Mouse (Mus musculus) megakaryocyte, embryonic 14.5 days (primary cell): ENCODE measurements at regions not wholly inside any gene's neighbourhood (a gene's known extent, or its start where the extent isn't known, plus 50 kb on each side); places are given as distances from the start of the nearest gene placed in this dataset.

Experiments used
- H3K27me3 ChIP-seq: replicated peaks from 2 replicates; pipeline ENCODE3; 2012; ENCODE audit warnings: inconsistent platforms
- H3K36me3 ChIP-seq: replicated peaks from 2 replicates; pipeline ENCODE3; 2012; ENCODE audit warnings: low read length, inconsistent platforms, mixed read lengths
- H3K4me1 ChIP-seq: 2 replicates; pipeline ENCODE4 v1.6.1; 2012; ENCODE audit warnings: inconsistent platforms
- H3K4me3 ChIP-seq: replicated peaks from 2 replicates; pipeline ENCODE3; 2012; ENCODE audit warnings: moderate library complexity, mild to moderate bottlenecking, inconsistent platforms
- H3K9me3 ChIP-seq: 2 replicates; pipeline ENCODE4 v1.6.1; 2012; ENCODE audit warnings: inconsistent platforms
- FLI1 ChIP-seq: IDR thresholded peaks from 2 replicates; pipeline ENCODE4 v1.6.1; 2012; ENCODE audit warnings: low read length, inconsistent platforms, mixed read lengths
- GATA1 ChIP-seq: IDR thresholded peaks from 3 replicates; pipeline ENCODE4 v1.6.1; 2012; ENCODE audit warnings: mixed read lengths, low read length, inconsistent platforms, borderline replicate concordance

DNA sequence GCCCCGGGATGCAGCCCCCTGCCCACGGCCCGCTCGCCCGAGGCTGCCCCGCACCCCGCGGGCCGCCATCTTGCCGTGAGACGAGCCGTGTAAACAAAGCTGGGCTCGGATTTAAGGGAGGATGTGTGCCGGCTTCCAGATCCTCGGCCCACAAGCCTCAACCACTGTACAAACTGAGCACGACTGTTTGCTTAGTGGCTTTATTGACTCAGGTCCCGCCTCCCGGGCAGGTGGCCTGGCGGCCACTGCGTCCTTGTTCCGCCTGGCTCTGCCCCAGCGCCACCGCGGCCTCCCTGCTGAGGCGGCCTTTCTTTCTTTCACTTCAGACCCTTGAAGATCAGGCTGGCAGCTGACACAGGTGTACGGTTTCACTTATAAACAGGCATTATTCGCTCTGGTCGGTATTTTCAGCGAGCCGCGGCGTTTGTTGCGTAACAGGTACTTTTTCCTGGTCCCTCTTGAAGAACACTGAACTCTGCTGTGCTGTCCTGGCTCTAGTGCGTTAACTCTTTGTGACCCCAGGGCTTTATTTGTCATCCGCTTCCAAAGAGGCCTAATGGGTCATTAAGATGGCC, 128.1 kb upstream of the Zfp706 start:
- Histone ChIP-seq H3K9me3 (peaks cover 9% of the 10 kb centered on the region), H3K4me3 (peak overlapping the region; percentile 80)

DNA sequence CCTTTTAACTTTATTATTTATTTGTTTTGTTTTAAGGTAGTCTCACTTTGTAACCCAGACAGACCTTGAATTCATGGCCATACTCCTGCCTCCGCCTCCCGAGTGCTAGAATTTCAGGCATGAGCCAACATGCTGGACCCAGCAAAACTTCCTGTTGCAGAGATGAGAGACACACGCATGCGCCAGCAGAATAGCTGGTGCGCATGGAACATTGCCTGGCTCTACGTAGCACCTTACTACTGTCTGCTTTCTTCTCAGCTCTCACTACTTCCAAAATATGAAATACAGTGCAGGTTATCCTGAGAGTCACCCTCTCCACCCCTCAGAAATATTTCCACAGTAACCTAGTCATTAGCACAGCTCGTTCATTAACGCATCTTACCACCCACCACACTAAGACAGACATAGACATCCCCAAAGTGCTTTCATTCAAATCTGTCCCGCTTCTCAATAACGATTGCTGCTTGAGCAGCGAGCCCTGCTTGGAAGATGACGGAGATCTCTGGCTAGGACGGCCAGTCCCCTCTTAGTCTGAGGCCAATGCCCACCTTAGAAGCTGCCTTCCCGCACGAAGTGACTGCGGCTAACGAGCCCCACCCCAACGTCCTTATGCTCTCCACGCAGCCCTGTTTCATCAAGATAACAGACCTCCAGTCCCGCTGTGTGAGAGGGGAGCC, 127.5 kb upstream of the Zfp706 start:
- Histone ChIP-seq H3K9me3 (peaks cover 9% of the 10 kb centered on the region), H3K27me3 (peaks cover 19% of the 10 kb centered on the region), H3K36me3 (no peaks in the 10 kb centered on the region), H3K4me1 (no peaks in the 10 kb centered on the region), H3K4me3 (peak overlapping the region; percentile 80)
- no peak for TF ChIP-seq GATA1

More for the DNA sequence above, 128.1 kb upstream of the Zfp706 start:
- Histone ChIP-seq H3K36me3 (no peaks in the 10 kb centered on the region), H3K4me1 (no peaks in the 10 kb centered on the region), H3K27me3 (peaks cover 17% of the 10 kb centered on the region)
- no peak for TF ChIP-seq GATA1
- no peak for TF ChIP-seq FLI1

DNA sequence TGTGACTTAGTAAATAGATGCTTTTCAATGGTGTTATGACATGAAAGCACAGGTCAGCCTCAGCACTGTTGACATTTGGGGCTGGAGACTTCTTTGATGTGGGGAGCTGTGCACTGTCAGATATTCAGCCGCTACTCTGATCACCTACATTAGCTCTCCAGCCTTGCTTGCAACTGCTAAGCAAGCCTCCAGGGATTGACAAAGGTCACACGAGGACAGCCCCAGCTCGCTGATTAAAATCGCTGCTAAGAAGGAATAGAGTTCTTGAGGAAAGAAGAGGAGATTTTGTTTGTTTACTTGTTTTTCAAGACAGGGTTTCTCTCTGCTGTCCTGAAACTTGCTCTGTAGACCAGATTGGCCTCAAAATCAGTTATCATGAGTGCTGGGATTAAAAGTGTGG, 126.8 kb upstream of the Zfp706 start:
- no peak for TF ChIP-seq FLI1
- TF ChIP-seq GATA1 = no peak
- Histone ChIP-seq H3K9me3 (peaks cover 9% of the 10 kb centered on the region), H3K36me3 (no peaks in the 10 kb centered on the region), H3K27me3 (peaks cover 19% of the 10 kb centered on the region), H3K4me3 (no peak overlapping the region), H3K4me1 (no peaks in the 10 kb centered on the region)

DNA sequence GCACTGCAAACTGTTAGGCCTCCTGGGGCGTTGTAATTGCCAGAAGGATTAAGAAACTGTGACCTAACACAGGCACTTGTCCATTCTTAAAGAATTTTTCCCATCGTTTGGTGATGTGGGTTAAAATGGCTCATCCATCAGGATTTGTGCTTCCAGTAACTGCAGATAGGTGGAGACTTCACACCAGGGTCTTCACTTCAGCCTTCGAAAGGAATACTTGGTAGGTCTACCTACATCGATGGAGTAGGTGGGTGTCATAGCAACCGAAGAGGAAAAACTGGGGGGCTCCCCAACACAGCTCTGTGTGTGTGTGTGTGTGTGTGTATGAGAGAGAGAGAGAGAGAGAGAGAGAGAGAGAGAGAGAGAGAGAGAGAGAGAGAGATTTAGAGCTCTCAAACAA, 126.3 kb upstream of the Zfp706 start:
- no peak for TF ChIP-seq GATA1
- no peak for TF ChIP-seq FLI1

DNA sequence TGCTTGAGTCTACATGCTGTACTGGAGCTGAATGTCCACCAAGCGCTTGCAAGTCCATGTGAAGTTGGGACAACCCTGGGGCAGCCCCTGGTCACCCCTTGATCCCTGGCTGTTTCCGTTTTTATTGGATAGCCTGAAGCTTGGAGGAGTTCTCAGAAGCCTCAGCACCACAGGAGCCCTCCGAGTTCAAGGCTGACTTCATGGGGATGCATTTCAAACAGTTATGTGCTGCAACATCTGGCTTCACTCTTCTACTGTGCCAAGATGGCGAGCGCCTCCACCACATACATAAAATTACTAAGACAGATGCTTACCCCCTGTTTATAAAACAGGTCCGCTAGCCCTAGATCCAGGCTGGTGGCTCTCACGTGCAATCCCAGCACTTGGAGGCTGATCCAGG, 120.1 kb upstream of the Zfp706 start:
- Histone ChIP-seq H3K4me1 (no peaks in the 10 kb centered on the region), H3K27me3 (peaks cover 6% of the 10 kb centered on the region), H3K9me3 (peaks cover 8% of the 10 kb centered on the region), H3K4me3 (no peak overlapping the region), H3K36me3 (no peaks in the 10 kb centered on the region)
- TF ChIP-seq FLI1 (no peak), GATA1 (no peak)

More for the DNA sequence above, 126.3 kb upstream of the Zfp706 start:
- no peaks in the 10 kb centered on the region for H3K4me1 ChIP-seq
- no peaks in the 10 kb centered on the region for H3K36me3 ChIP-seq
- H3K9me3 ChIP-seq = peaks cover 9% of the 10 kb centered on the region
- H3K4me3 ChIP-seq = no peak overlapping the region
- H3K27me3 ChIP-seq = peaks cover 21% of the 10 kb centered on the region

DNA sequence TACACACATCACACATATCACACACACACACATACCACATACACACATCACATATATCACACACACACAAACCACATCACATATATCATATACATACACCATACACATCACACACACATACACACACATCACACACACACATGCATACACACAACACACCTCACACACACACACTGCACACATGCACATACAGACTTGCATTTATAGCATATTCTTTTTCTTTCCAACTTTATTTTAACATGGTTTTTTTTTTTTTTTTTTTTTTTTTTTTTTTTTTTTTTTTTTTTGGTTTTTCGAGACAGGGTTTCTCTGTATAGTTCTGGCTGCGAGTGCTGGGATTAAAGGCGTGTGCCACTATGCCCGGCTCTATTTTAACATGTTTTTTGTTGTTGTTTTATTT, 119.6 kb upstream of the Zfp706 start:
- peaks cover 11% of the 10 kb centered on the region for H3K27me3 ChIP-seq
- H3K4me3 ChIP-seq = no peak overlapping the region
- no peaks in the 10 kb centered on the region for H3K4me1 ChIP-seq
- no peak for TF ChIP-seq FLI1
- TF ChIP-seq GATA1 = no peak
- H3K9me3 ChIP-seq = peaks cover 8% of the 10 kb centered on the region
- H3K36me3 ChIP-seq = no peaks in the 10 kb centered on the region

DNA sequence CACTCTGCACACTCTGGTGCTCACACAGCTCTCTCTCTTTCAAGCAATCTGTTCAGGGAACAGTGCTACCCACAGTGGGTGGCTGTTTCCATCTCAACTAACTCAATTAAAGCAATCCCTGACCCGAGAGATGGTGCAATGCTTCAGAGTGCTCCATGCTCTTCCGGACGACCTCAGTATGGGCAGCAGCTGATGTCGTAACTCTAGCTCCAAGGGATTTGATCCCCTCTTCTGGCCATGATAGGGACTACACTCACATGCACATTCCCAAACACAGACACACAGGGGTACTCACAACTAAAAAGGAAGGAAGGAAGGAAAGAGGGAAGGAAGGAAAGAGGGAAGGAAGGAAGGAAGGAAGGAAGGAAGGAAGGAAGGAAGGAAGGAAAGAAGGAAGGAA, 118.2 kb upstream of the Zfp706 start:
- H3K4me3 ChIP-seq = no peak overlapping the region
- H3K9me3 ChIP-seq = peaks cover 8% of the 10 kb centered on the region
- H3K27me3 ChIP-seq = peaks cover 16% of the 10 kb centered on the region
- no peaks in the 10 kb centered on the region for H3K4me1 ChIP-seq
- H3K36me3 ChIP-seq = no peaks in the 10 kb centered on the region
- TF ChIP-seq FLI1 (no peak), GATA1 (no peak)

DNA sequence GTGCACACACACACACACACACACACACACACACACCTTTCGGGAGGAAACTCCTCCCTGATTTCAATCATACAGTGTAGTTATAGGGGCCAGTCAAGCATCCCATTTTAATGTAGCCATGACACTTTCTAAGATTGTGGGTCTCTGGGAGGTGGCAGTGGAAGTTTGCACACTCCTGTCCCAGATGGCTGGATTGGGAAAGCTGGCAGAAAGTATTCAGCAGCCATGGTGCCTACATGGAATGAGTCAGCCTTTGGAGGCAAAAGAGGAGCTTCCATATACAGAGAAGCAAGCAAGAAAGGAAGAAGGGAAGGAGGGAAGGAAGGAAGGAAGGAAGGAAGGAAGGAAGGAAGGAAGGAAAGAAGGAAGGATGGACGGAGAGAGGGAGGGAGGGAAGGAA, 117.4 kb upstream of the Zfp706 start:
- Histone ChIP-seq H3K27me3 (peaks cover 16% of the 10 kb centered on the region), H3K9me3 (peaks cover 8% of the 10 kb centered on the region), H3K4me3 (no peak overlapping the region), H3K4me1 (peaks cover 6% of the 10 kb centered on the region; the same call in 1 of the 2 replicates), H3K36me3 (no peaks in the 10 kb centered on the region)
- TF ChIP-seq GATA1 (no peak), FLI1 (no peak)

DNA sequence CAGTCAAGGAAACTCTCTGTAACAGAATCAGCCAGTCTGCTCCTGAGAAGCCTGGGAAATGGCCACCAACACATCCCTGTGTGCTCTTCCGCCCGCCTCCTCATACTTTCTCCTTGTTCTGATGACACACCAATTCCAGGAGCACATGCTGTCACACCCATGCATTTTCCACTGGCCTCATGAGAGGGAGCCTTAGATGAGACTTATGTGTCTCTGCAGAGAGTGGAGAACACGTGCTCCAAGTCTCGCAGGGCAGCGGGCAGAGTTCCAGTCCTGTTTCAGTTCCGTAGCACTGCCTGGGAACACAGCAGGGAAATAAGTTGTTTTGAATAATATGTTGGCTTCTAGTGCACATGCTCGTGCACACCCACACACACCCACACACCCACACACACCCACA, 116.7 kb upstream of the Zfp706 start:
- TF ChIP-seq FLI1 = no peak
- no peak for TF ChIP-seq GATA1
- H3K4me3 ChIP-seq = no peak overlapping the region
- peaks cover 14% of the 10 kb centered on the region for H3K27me3 ChIP-seq
- H3K9me3 ChIP-seq = peaks cover 8% of the 10 kb centered on the region
- H3K4me1 ChIP-seq = peaks cover 6% of the 10 kb centered on the region; the same call in 1 of the 2 replicates
- H3K36me3 ChIP-seq = no peaks in the 10 kb centered on the region

DNA sequence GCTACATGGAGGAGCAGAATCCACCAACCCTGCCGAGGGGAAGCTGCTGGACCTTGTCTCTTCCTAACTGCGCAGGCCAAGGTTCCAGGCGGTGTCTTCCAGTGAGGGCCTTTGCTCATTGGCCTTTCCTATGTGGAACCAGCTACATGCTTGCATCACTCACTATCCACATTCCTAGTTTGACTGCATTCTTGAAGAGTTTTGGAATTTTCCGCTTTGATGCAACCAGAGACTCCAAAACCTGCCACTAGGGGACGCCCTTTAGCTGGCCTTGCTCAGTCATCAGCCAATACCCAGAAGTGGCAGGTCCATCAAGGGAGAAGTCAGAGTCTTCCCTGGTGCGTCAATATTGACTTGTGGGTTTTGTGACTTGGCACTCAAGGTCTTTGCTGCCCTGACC, 112.8 kb upstream of the Zfp706 start:
- peaks cover 15% of the 10 kb centered on the region for H3K27me3 ChIP-seq
- peaks cover 6% of the 10 kb centered on the region; the same call in 1 of the 2 replicates for H3K4me1 ChIP-seq
- H3K4me3 ChIP-seq = peak overlapping the region; percentile 12
- H3K9me3 ChIP-seq = 0 out of 2 replicates have a peak, but pooled peaks cover under 1% of the 10 kb centered on the region
- TF ChIP-seq FLI1 (no peak), GATA1 (no peak)
- no peaks in the 10 kb centered on the region for H3K36me3 ChIP-seq

DNA sequence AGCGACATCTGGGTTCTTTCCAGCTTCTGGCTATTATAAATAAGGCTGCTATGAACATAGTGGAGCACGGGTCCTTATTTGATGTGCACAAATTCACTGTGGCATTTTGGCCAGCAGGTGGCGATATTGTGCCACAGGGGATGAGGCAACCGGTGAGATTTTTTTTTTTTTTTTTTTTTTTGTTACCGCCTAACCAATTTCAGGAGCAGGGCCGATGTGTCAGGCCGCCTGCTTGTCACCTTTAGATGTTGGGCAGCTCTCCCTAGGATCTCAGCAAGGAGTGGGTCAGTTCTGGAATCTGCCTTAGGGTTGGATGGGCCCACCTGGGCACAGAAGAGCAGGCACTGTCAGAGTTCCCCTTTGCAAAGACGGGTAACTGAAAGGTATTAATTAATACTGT, 106.5 kb upstream of the Zfp706 start:
- H3K9me3 ChIP-seq = peaks cover 6% of the 10 kb centered on the region
- no peaks in the 10 kb centered on the region for H3K36me3 ChIP-seq
- no peaks in the 10 kb centered on the region for H3K4me1 ChIP-seq
- TF ChIP-seq FLI1 = no peak
- TF ChIP-seq GATA1 = no peak
- H3K27me3 ChIP-seq = peaks cover 9% of the 10 kb centered on the region
- no peak overlapping the region for H3K4me3 ChIP-seq
